ENCODE assay signal across 9 mouse cellular contexts in genomic region chr4:138724354-138725126, GRCm38 (mm10). TPM values are rescaled to one million over a fixed set of nuclear protein-coding genes. Genes with fewer than 3 reads are reported as not detected.
A peak's percentile ranks its signal among the peaks of the same experiment; 100 is the strongest.
DNase-seq lines count a peak whose midpoint lies in the region; ATAC-seq and TF ChIP-seq lines count a peak whose summit lies in the region.
"Had no signal": no experiment of that assay in that cellular context is flagged by ENCODE, and none has a peak within 500 bp of the region (broad histone marks: within the 10 kb centered on the region; RNA-seq: fewer than 3 reads in every experiment).

Pla2g2c (plus strand) TSS chr4:138724792.

- DNase-seq in layer of hippocampus, adult 18-20 months (ENCODE audit: low spot score in 2 of 2), result peak; percentile 53 to 83
- DNase-seq in layer of hippocampus, postnatal 25 days (ENCODE audit: extremely low spot score in 1 of 2, low spot score in 1 of 2), result no peak
- no peak for DNase-seq in urinary bladder, postnatal 10 days (ENCODE audit: low spot score)
- DNase-seq in kidney, postnatal 10 days, result no peak
- DNase-seq in gastrocnemius, postnatal 10 days, result no peak

- no peak for TF ChIP-seq POLR2A in cortical plate, adult 2 months (IDR thresholded peaks at IDR 0.05; ENCODE audit: extremely low read depth, insufficient read depth, low read length)

- peak within 1 kb of the TSS; percentile 81 for H3K27ac ChIP-seq in cortical plate, adult 2 months (ENCODE audit: insufficient read depth, low read length)
- H3K27ac ChIP-seq in hindbrain, embryonic 12.5 days, result peak within 1 kb of the TSS; percentile 8
- H3K27ac ChIP-seq in midbrain, embryonic 12.5 days (replicated peaks), result no peak within 1 kb of the TSS

- peak within 1 kb of the TSS; percentile 58 for H3K4me2 ChIP-seq in hindbrain, embryonic 12.5 days (replicated peaks)
- peak within 1 kb of the TSS; percentile 60 for H3K4me2 ChIP-seq in midbrain, embryonic 12.5 days (replicated peaks)

- peak within 1 kb of the TSS; percentile 50; the same call in 1 of the 2 replicates for H3K9ac ChIP-seq in hindbrain, embryonic 12.5 days
- H3K9ac ChIP-seq in midbrain, embryonic 12.5 days (replicated peaks), result peak within 1 kb of the TSS; percentile 48

- H3K4me3 ChIP-seq in cortical plate, adult 2 months (ENCODE audit: insufficient read depth, low read length), result no peak within 1 kb of the TSS
- peak within 1 kb of the TSS; percentile 32 for H3K4me3 ChIP-seq in hindbrain, embryonic 12.5 days
- peak within 1 kb of the TSS; percentile 34 for H3K4me3 ChIP-seq in midbrain, embryonic 12.5 days

- no peaks in the 10 kb centered on the region for H3K9me3 ChIP-seq in hindbrain, embryonic 12.5 days (replicated peaks)
- H3K9me3 ChIP-seq in midbrain, embryonic 12.5 days, result no peaks in the 10 kb centered on the region

- H3K4me1 ChIP-seq in cortical plate, adult 2 months (ENCODE audit: control insufficient read depth, insufficient read depth, low read length), result peaks cover 20% of the 10 kb centered on the region
- H3K4me1 ChIP-seq in hindbrain, embryonic 12.5 days, result peaks cover 27% of the 10 kb centered on the region
- peaks cover 22% of the 10 kb centered on the region for H3K4me1 ChIP-seq in midbrain, embryonic 12.5 days

- H3K36me3 ChIP-seq in hindbrain, embryonic 12.5 days, result no peaks in the 10 kb centered on the region
- H3K36me3 ChIP-seq in midbrain, embryonic 12.5 days, result no peaks in the 10 kb centered on the region

- H3K27me3 ChIP-seq in hindbrain, embryonic 12.5 days, result no peaks in the 10 kb centered on the region
- H3K27me3 ChIP-seq in midbrain, embryonic 12.5 days, result 0 out of 2 replicates have a peak, but pooled peaks cover 3% of the 10 kb centered on the region

- 55% methylated on average over 18 of the region's 18 CpGs for WGBS in hindbrain, embryonic 12.5 days
- WGBS in midbrain, embryonic 12.5 days, result 59% methylated on average over 18 of the region's 18 CpGs

- ATAC-seq in hindbrain, embryonic 12.5 days (ENCODE audit: low FRiP score), result no peak
- ATAC-seq in midbrain, embryonic 12.5 days (ENCODE audit: low FRiP score, low read depth), result no peak

- no peak for TF ChIP-seq CTCF in cortical plate, adult 2 months (IDR thresholded peaks at IDR 0.05; ENCODE audit: extremely low read depth, insufficient read depth, low read length)

RNA-seq across cellular contexts. Expression of gene Pla2g2c, which starts in this region (rescaled TPM):
- total RNA-seq in layer of hippocampus, adult 18-20 months (2021), result under 1 TPM in 1 of 2 experiments, not detected in 1; 0.10 TPM
- under 1 TPM in 1 of 2 experiments, not detected in 1; 0.21 TPM for total RNA-seq in layer of hippocampus, postnatal 25 days (2021)
- 0.29 and 0.32 TPM in 2 replicates for polyA plus RNA-seq in cortical plate, adult 2 months (2012; rRNA removed)
- 0.46 and 0.64 TPM in 2 replicates for polyA plus RNA-seq in hindbrain, embryonic 12.5 days (2016; fragmentation: Nextera tagmentation; extraction: Ambion mirVana)
- polyA plus RNA-seq in midbrain, embryonic 12.5 days (2016; fragmentation: Nextera tagmentation; extraction: Ambion mirVana), result 0.50 and 0.98 TPM in 2 replicates
- total RNA-seq in gastrocnemius, postnatal 10 days (2021), result under 1 TPM in 1 of 2 experiments, not detected in 1; 0.16 TPM
- polyA plus RNA-seq: liver, embryonic 16.5 days had no signal

Comparison
In these comparisons a context has a peak if more than half of its experiments do, and no peak if none do; other contexts are left out.
1. Peak in DNase-seq in layer of hippocampus, adult 18-20 months; RNA of the gene not detected or under 1 TPM.